Mouse (Mus musculus): ENCODE results near the gene Lsm7. TPM values are rescaled to one million over a fixed set of nuclear protein-coding genes. Genes with fewer than 3 reads are reported as not detected.

Lsm7 gene
- polyA plus RNA-seq, 1 experiment: 219 TPM

GRCm38 (mm10) chr10:80857386-80857785 is 2.4 kb upstream of the Lsm7 start:
- peaks cover 42% of the 10 kb centered on the region for H3K36me3 ChIP-seq (replicated peaks; ENCODE audit: low read length)
- H3K27me3 ChIP-seq (replicated peaks): no peaks in the 10 kb centered on the region
- H3K4me1 ChIP-seq: peaks cover 71% of the 10 kb centered on the region
- no peak overlapping the region for H3K4me3 ChIP-seq (replicated peaks)
- no peaks in the 10 kb centered on the region for H3K9me3 ChIP-seq
- TF ChIP-seq FLI1 (IDR thresholded peaks at IDR 0.05; ENCODE audit: low read length) (no peak), GATA1 (IDR thresholded peaks at IDR 0.05; ENCODE audit: borderline replicate concordance, low read length) (no peak)

- Histone ChIP-seq H3K27me3 (replicated peaks) (no peaks in the 10 kb centered on the region), H3K4me3 (replicated peaks) (peak overlapping the region; percentile 47), H3K36me3 (replicated peaks; ENCODE audit: low read length) (peaks cover 42% of the 10 kb centered on the region), H3K4me1 (peaks cover 74% of the 10 kb centered on the region), H3K9me3 (no peaks in the 10 kb centered on the region)
- no peak for TF ChIP-seq FLI1 (IDR thresholded peaks at IDR 0.05; ENCODE audit: low read length)
- TF ChIP-seq GATA1 (IDR thresholded peaks at IDR 0.05; ENCODE audit: borderline replicate concordance, low read length): no peak
Measured at GRCm38 (mm10) chr10:80856908-80857307, 1.9 kb upstream of the Lsm7 start.

GRCm38 (mm10) chr10:80856267-80856666 is 1.3 kb upstream of the Lsm7 start:
- TF ChIP-seq GATA1 (IDR thresholded peaks at IDR 0.05; ENCODE audit: borderline replicate concordance, low read length) (no peak), FLI1 (IDR thresholded peaks at IDR 0.05; ENCODE audit: low read length) (no peak)
- Histone ChIP-seq H3K4me3 (replicated peaks) (peak overlapping the region; percentile 100), H3K36me3 (replicated peaks; ENCODE audit: low read length) (peaks cover 42% of the 10 kb centered on the region), H3K4me1 (peaks cover 75% of the 10 kb centered on the region), H3K9me3 (no peaks in the 10 kb centered on the region), H3K27me3 (replicated peaks) (no peaks in the 10 kb centered on the region)

DNA sequence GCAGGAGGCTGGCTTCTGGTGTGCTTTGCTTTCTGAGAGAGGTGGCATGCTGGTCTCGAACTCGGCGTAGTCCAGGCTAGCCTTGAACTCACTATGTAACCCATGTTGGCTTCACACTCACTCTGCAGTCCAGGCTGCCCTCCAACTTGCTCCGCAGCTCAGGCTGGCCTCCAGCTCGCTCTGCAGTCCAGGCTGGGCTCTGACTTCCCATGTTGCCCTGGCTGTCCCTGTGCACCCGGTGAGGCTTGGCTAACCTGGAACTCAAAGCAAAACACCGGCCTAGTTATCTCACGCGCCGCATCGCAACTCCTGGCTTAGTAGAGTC is 702 bp upstream of the Lsm7 start:
- Histone ChIP-seq H3K4me3 (replicated peaks) (peak overlapping the region; percentile 100), H3K27me3 (replicated peaks) (no peaks in the 10 kb centered on the region), H3K9me3 (no peaks in the 10 kb centered on the region), H3K4me1 (peaks cover 69% of the 10 kb centered on the region), H3K36me3 (replicated peaks; ENCODE audit: low read length) (peaks cover 41% of the 10 kb centered on the region)
- no peak for TF ChIP-seq GATA1 (IDR thresholded peaks at IDR 0.05; ENCODE audit: borderline replicate concordance, low read length)
- TF ChIP-seq FLI1 (IDR thresholded peaks at IDR 0.05; ENCODE audit: low read length): no peak

GRCm38 (mm10) chr10:80848571-80848970 is 6.4 kb downstream of the Lsm7 start:
- H3K9me3 ChIP-seq: no peaks in the 10 kb centered on the region
- H3K4me3 ChIP-seq (replicated peaks): peak overlapping the region; percentile 71
- peaks cover 34% of the 10 kb centered on the region for H3K36me3 ChIP-seq (replicated peaks; ENCODE audit: low read length)
- TF ChIP-seq FLI1 (IDR thresholded peaks at IDR 0.05; ENCODE audit: low read length) (no peak), GATA1 (IDR thresholded peaks at IDR 0.05; ENCODE audit: borderline replicate concordance, low read length) (no peak)
- H3K4me1 ChIP-seq: peaks cover 38% of the 10 kb centered on the region
- H3K27me3 ChIP-seq (replicated peaks): peaks cover 37% of the 10 kb centered on the region

- H3K27me3 ChIP-seq (replicated peaks): peaks cover 66% of the 10 kb centered on the region
- H3K4me1 ChIP-seq: peaks cover 30% of the 10 kb centered on the region
- TF ChIP-seq GATA1 (IDR thresholded peaks at IDR 0.05; ENCODE audit: borderline replicate concordance, low read length): no peak
- TF ChIP-seq FLI1 (IDR thresholded peaks at IDR 0.05; ENCODE audit: low read length): no peak
- H3K9me3 ChIP-seq: no peaks in the 10 kb centered on the region
- no peak overlapping the region for H3K4me3 ChIP-seq (replicated peaks)
- peaks cover 8% of the 10 kb centered on the region for H3K36me3 ChIP-seq (replicated peaks; ENCODE audit: low read length)
Measured at GRCm38 (mm10) chr10:80845732-80846131, 9.3 kb downstream of the Lsm7 start.

DNA sequence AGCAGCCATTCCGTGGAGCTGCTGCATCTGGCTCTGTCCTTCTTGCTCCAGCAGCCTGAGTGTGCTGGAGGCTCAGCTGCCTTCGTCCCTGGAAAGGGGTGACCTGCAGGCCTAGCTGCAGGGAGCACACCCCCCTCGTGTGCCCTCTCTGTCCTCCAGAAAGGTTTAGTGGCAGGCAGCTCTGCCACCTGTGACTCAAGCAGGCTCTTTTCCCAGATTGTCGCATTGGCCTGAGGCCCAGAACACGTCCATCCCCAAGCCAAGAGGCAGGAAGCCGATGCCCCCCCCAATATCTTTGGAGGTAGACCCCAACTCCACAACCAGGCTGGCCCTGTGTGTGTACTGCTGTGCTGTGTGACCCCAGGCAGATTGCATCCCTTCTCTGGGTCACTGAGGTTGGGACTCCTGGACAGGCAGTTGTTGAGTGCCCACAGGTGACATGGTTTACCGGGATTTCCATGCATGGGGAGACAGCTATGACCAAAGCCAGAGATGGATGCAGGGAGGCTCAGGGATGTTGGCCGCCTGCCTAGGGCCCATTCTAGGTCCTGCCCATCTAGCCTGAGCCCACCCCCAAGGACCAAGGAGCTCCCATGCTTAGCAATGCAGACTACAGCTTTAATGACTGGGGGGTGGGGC is 9.8 kb downstream of the Lsm7 start:
- peaks cover 71% of the 10 kb centered on the region for H3K27me3 ChIP-seq (replicated peaks)
- no peaks in the 10 kb centered on the region for H3K9me3 ChIP-seq
- no peak for TF ChIP-seq FLI1 (IDR thresholded peaks at IDR 0.05; ENCODE audit: low read length)
- no peak for TF ChIP-seq GATA1 (IDR thresholded peaks at IDR 0.05; ENCODE audit: borderline replicate concordance, low read length)
- H3K36me3 ChIP-seq (replicated peaks; ENCODE audit: low read length): peaks cover 3% of the 10 kb centered on the region
- H3K4me3 ChIP-seq (replicated peaks): no peak overlapping the region
- H3K4me1 ChIP-seq: peaks cover 31% of the 10 kb centered on the region

DNA sequence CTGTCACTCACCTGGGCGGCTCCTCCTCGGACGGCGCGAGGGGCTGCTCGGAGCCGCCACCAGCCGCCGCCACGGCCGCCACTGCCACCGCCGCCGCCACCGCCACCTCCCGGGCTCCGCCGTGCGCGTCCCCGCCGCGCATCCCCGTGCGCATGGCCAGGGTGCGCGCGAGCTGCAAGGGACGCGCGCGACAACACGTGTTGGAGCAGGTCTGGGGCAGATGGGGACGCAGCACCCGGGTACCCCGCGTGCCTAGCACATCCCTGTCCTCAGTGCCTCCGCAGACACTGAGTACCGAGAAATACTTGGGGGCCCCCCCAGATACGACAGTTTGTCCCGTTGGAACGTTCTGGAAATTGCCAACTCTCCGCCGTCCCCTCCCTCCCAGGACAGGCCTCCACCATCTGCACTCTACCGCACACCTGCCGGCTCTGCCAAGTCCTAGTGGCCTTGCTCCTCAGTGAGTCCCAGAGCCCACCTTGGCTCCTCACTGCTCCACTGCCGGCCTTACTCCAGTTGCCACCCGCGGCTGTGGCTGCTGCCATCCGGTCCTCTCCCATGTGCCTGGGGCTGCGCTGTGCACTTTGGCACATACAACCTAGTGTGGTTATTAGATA is 11.0 kb downstream of the Lsm7 start, which contains the start of gene Lingo3:
Gene Lingo3 (minus strand): TSS at position 109 of the 617 bp plus-strand sequence.
- Histone ChIP-seq H3K4me1 (peaks cover 31% of the 10 kb centered on the region), H3K4me3 (replicated peaks) (peak within 1 kb of the TSS; percentile 82), H3K36me3 (replicated peaks; ENCODE audit: low read length) (no peaks in the 10 kb centered on the region), H3K27me3 (replicated peaks) (peaks cover 78% of the 10 kb centered on the region), H3K9me3 (no peaks in the 10 kb centered on the region)
- TF ChIP-seq GATA1 (IDR thresholded peaks at IDR 0.05; ENCODE audit: borderline replicate concordance, low read length) (no peak), FLI1 (IDR thresholded peaks at IDR 0.05; ENCODE audit: low read length) (no peak)

- Histone ChIP-seq H3K9me3 (no peaks in the 10 kb centered on the region), H3K27me3 (replicated peaks) (peaks cover 83% of the 10 kb centered on the region), H3K4me1 (peaks cover 28% of the 10 kb centered on the region), H3K4me3 (replicated peaks) (peak overlapping the region; percentile 82), H3K36me3 (replicated peaks; ENCODE audit: low read length) (no peaks in the 10 kb centered on the region)
- TF ChIP-seq GATA1 (IDR thresholded peaks at IDR 0.05; ENCODE audit: borderline replicate concordance, low read length): no peak
- no peak for TF ChIP-seq FLI1 (IDR thresholded peaks at IDR 0.05; ENCODE audit: low read length)
Measured at GRCm38 (mm10) chr10:80843087-80843930, 11.7 kb downstream of the Lsm7 start.

- peaks cover 91% of the 10 kb centered on the region for H3K27me3 ChIP-seq (replicated peaks)
- peaks cover 34% of the 10 kb centered on the region for H3K4me1 ChIP-seq
- H3K4me3 ChIP-seq (replicated peaks): no peak overlapping the region
- H3K9me3 ChIP-seq: no peaks in the 10 kb centered on the region
- no peak for TF ChIP-seq FLI1 (IDR thresholded peaks at IDR 0.05; ENCODE audit: low read length)
- TF ChIP-seq GATA1 (IDR thresholded peaks at IDR 0.05; ENCODE audit: borderline replicate concordance, low read length): no peak
- H3K36me3 ChIP-seq (replicated peaks; ENCODE audit: low read length): no peaks in the 10 kb centered on the region
Measured at GRCm38 (mm10) chr10:80842334-80842733, 12.7 kb downstream of the Lsm7 start.
